In the genomic region with DNA sequence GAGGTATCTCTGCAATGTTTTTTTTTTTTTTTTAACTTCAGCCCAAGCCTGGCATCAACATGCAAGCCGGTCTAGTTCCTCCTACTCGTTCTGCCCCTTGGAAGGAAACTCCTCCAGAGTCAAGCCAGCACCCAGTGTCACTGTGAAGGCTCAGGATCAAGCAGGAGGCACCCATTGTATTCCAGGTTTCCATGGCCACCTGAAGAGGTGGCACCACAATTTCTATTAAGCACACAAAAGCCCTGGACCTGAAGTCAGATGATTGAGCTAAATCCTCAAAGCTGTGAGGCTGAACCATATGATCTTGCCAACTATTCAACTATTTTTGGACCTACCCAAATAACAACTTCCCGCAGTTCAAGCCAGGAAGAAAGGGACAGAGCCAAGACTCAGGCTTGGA, we compare ENCODE assay signal across 18 mouse cellular contexts.
DNase-seq lines count a peak whose midpoint lies in the region; TF ChIP-seq lines count a peak whose summit lies in the region.
"Had no signal": no experiment of that assay in that cellular context is flagged by ENCODE, and none has a peak within 500 bp of the region (broad histone marks: within the 10 kb centered on the region; RNA-seq: fewer than 3 reads in every experiment).

No protein-coding gene starts in this region.

- intact Hi-C loops in left cerebral cortex, postnatal 25 days (cut with DNase I), result loop anchor here (5.0 kb wide), 1 partner anchor 202 kb away; a partner anchor contains a TSS

- H3K36me3 ChIP-seq in thymus, adult 2 months (ENCODE audit: control insufficient read depth, insufficient read depth, low read length), result no peaks in the 10 kb centered on the region
- H3K36me3 ChIP-seq: forebrain, embryonic 12.5 days; hindbrain, embryonic 12.5 days; limb, embryonic 10.5 days; lung, embryonic 15.5 days had no signal

- no peaks in the 10 kb centered on the region for H3K4me1 ChIP-seq in thymus, adult 2 months (replicated peaks; ENCODE audit: control insufficient read depth, insufficient read depth, low read length)
- H3K4me1 ChIP-seq: hindbrain, embryonic 12.5 days; limb, embryonic 10.5 days; lung, embryonic 15.5 days had no signal

- no peak overlapping the region for H3K27ac ChIP-seq in thymus, adult 2 months (ENCODE audit: control insufficient read depth, insufficient read depth, low read length)
- H3K27ac ChIP-seq: forebrain, embryonic 12.5 days; heart, adult 2 months; hindbrain, embryonic 12.5 days; limb, embryonic 10.5 days; lung, embryonic 15.5 days had no signal

- no peak overlapping the region for H3K4me3 ChIP-seq in thymus, adult 2 months (ENCODE audit: control insufficient read depth, insufficient read depth, low read length)
- H3K4me3 ChIP-seq: forebrain, embryonic 12.5 days; heart, adult 2 months; hindbrain, embryonic 12.5 days; limb, embryonic 10.5 days; lung, embryonic 15.5 days had no signal

- TF ChIP-seq CTCF in thymus, adult 2 months (IDR thresholded peaks at IDR 0.05; ENCODE audit: borderline replicate concordance, control insufficient read depth, extremely low read depth, insufficient read depth, low read length, poor library complexity), result no peak

- 70% methylated on average over 3 of the region's 3 CpGs for WGBS in thymus, adult 2 months

- TF ChIP-seq POLR2A in thymus, adult 2 months (IDR thresholded peaks at IDR 0.05; ENCODE audit: control insufficient read depth, extremely low read depth, insufficient read depth, low read length, poor library complexity), result no peak

- no peaks in the 10 kb centered on the region for H3K27me3 ChIP-seq in thymus, adult 2 months (ENCODE audit: control insufficient read depth, insufficient read depth, low read length)
- H3K27me3 ChIP-seq: forebrain, embryonic 12.5 days; hindbrain, embryonic 12.5 days; lung, embryonic 15.5 days had no signal

- DNase-seq in frontal cortex, adult 2 months (ENCODE audit: extremely low spot score in 1 of 2, low spot score in 1 of 2), result peak; percentile 28 to 33
- no peak for DNase-seq in frontal cortex, postnatal 25 days (ENCODE audit: low spot score in 2 of 2)
- peak; percentile 30 to 57 for DNase-seq in left cerebral cortex, postnatal 25 days (ENCODE audit: low spot score in 2 of 2)
- no peak for DNase-seq in left cerebral cortex, adult 18-20 months (ENCODE audit: low spot score in 2 of 2)
- DNase-seq in ovary, adult 18-20 months (ENCODE audit: low spot score), result peak; percentile 3
- DNase-seq in ovary, postnatal 14 days (ENCODE audit: low spot score), result no peak
- DNase-seq in thymus, adult 2 months, result no peak
- DNase-seq: adrenal gland, postnatal 25 days; cerebellum, postnatal 10 days; gastrocnemius, postnatal 14 days; heart, adult 2 months; kidney, adult 18-20 months; kidney, postnatal 10 days; thymus, postnatal 14 days had no signal

Comparison
In these comparisons a context has a peak if more than half of its experiments do, and no peak if none do; other contexts are left out.
1. DNase-seq: peak in frontal cortex, adult 2 months (2 of 2), left cerebral cortex, postnatal 25 days (2 of 2) and ovary, adult 18-20 months (single experiment); none in frontal cortex, postnatal 25 days (0 of 2), left cerebral cortex, adult 18-20 months (0 of 2), ovary, postnatal 14 days (single experiment) and thymus, adult 2 months (single experiment).